8 mouse cellular contexts compared by ENCODE assay signal in the genomic region with DNA sequence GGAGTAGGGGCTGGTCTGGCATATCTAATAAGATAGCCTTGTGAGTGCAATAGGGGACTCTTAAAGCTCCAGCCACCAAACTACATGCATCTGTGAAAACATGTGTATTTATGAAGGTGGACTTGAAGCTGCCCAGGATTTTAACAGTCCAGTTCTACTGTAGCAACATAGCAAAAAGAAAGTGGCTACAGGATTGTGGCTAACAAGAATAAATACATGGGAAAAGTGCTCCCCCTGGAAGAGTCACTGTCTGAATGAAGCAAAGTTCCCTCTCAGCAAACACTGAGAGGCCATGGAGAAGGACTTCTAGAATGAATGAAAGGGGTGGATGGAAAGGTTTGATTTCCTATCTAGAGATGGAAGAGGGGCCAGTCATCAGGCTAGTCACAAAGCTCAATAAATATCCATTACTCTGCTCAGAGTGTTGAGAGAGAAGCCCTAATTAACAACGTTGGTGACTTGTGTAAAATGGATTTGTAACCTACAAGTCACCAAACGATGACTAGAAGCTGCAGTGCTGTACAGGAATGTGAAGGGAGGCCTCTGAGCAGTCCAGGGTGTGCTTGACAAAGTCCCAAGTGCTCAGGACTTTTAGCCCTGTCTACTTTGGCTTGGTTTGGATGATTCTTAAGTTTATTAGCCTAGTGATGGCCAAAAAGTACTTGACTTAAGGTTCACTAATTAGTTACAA. TPM values are rescaled to one million over a fixed set of nuclear protein-coding genes. Genes with fewer than 3 reads are reported as not detected.
DNase-seq lines count a peak whose midpoint lies in the region; ATAC-seq and TF ChIP-seq lines count a peak whose summit lies in the region.

No protein-coding gene starts in this region.

- 20% methylated on average over 2 of the region's 2 CpGs for WGBS in kidney, embryonic 16.5 days
- WGBS in embryonic facial prominence, embryonic 13.5 days = 46% methylated on average over 2 of the region's 2 CpGs
- 20% methylated on average over 2 of the region's 2 CpGs for WGBS in intestine, embryonic 14.5 days

- H3K79me2 ChIP-seq in myocyte (ENCODE audit: control insufficient read depth, insufficient read depth) = peaks cover 80% of the 10 kb centered on the region

- no peak overlapping the region for H3ac ChIP-seq in myocyte (ENCODE audit: control insufficient read depth, insufficient read length)

- no peak for DNase-seq in kidney, postnatal 14 days
- DNase-seq in intestine, embryonic 14.5 days (ENCODE audit: low spot score) = no peak
- no peak for DNase-seq in right cerebral cortex, postnatal 25 days
- DNase-seq in left cerebral cortex, postnatal 4 days = no peak

- H3K4me1 ChIP-seq in kidney, embryonic 16.5 days (ENCODE audit: insufficient read depth, low read length) = peaks cover 54% of the 10 kb centered on the region
- H3K4me1 ChIP-seq in embryonic facial prominence, embryonic 13.5 days = peaks cover 43% of the 10 kb centered on the region
- H3K4me1 ChIP-seq in intestine, embryonic 14.5 days (replicated peaks; ENCODE audit: control insufficient read depth, insufficient read depth, low read length) = peaks cover 33% of the 10 kb centered on the region

- H3K4me3 ChIP-seq in kidney, embryonic 16.5 days (ENCODE audit: low read length) = peak overlapping the region; percentile 99
- H3K4me3 ChIP-seq in embryonic facial prominence, embryonic 13.5 days = peak overlapping the region; percentile 99
- peak overlapping the region; percentile 100 for H3K4me3 ChIP-seq in intestine, embryonic 14.5 days (ENCODE audit: low read depth, low read length)
- peak overlapping the region; percentile 98 for H3K4me3 ChIP-seq in myocyte

- H3K9me3 ChIP-seq in kidney, embryonic 16.5 days (ENCODE audit: low read length) = no peaks in the 10 kb centered on the region
- H3K9me3 ChIP-seq in embryonic facial prominence, embryonic 13.5 days = no peaks in the 10 kb centered on the region
- H3K9me3 ChIP-seq in intestine, embryonic 14.5 days (ENCODE audit: control insufficient read depth, low read length) = no peaks in the 10 kb centered on the region

- peak overlapping the region; percentile 100 for H3K9ac ChIP-seq in kidney, embryonic 16.5 days (replicated peaks; ENCODE audit: low read length)
- peak overlapping the region; percentile 100 for H3K9ac ChIP-seq in embryonic facial prominence, embryonic 13.5 days
- H3K9ac ChIP-seq in intestine, embryonic 14.5 days (ENCODE audit: low read length) = peak overlapping the region; percentile 99

- peak overlapping the region; percentile 80 for H3K4me2 ChIP-seq in kidney, embryonic 16.5 days (replicated peaks; ENCODE audit: low read depth, low read length)
- peak overlapping the region; percentile 83 for H3K4me2 ChIP-seq in embryonic facial prominence, embryonic 13.5 days
- peak overlapping the region; percentile 90 for H3K4me2 ChIP-seq in intestine, embryonic 14.5 days (ENCODE audit: low read length)
- peak overlapping the region; percentile 99 for H3K4me2 ChIP-seq in myocyte (ENCODE audit: low read depth)

- no peaks in the 10 kb centered on the region for H3K27me3 ChIP-seq in kidney, embryonic 16.5 days (ENCODE audit: insufficient read depth, low read length)
- no peaks in the 10 kb centered on the region for H3K27me3 ChIP-seq in embryonic facial prominence, embryonic 13.5 days
- no peaks in the 10 kb centered on the region for H3K27me3 ChIP-seq in intestine, embryonic 14.5 days (replicated peaks; ENCODE audit: control insufficient read depth, insufficient read depth, low read length)
- H3K27me3 ChIP-seq in myocyte (ENCODE audit: control insufficient read depth, insufficient read depth, insufficient read length) = no peaks in the 10 kb centered on the region

- ATAC-seq in kidney, embryonic 16.5 days (ENCODE audit: low FRiP score, low TSS enrichment) = no peak
- no peak for ATAC-seq in embryonic facial prominence, embryonic 13.5 days (ENCODE audit: insufficient number of reproducible peaks, insufficient read depth, low FRiP score, low TSS enrichment, low read depth)
- ATAC-seq in intestine, embryonic 14.5 days (replicated peaks; ENCODE audit: low FRiP score, low TSS enrichment, low read depth) = no peak
- ATAC-seq in granulocyte monocyte progenitor cell, adult 5-6 weeks (replicated peaks; ENCODE audit: poor library complexity, severe bottlenecking) = no peak

- intact Hi-C loops in left cerebral cortex, postnatal 4 days (cut with DNase I) = no loop called here

- TF ChIP-seq POLR2A in myocyte (IDR thresholded peaks at IDR 0.05; ENCODE audit: insufficient read length, low read depth) = no peak

- peaks cover 37% of the 10 kb centered on the region for H3K36me3 ChIP-seq in kidney, embryonic 16.5 days (ENCODE audit: insufficient read depth, low read length)
- H3K36me3 ChIP-seq in embryonic facial prominence, embryonic 13.5 days = peaks cover 49% of the 10 kb centered on the region
- peaks cover 52% of the 10 kb centered on the region for H3K36me3 ChIP-seq in intestine, embryonic 14.5 days (ENCODE audit: control insufficient read depth, insufficient read depth, low read length)
- H3K36me3 ChIP-seq in myocyte (ENCODE audit: control insufficient read depth, insufficient read depth) = peaks cover 36% of the 10 kb centered on the region

- 0 out of 2 replicates have a peak overlapping the region, but pooled peaks have one; percentile 13 for H3K27ac ChIP-seq in kidney, embryonic 16.5 days (ENCODE audit: low read length)
- H3K27ac ChIP-seq in embryonic facial prominence, embryonic 13.5 days = no peak overlapping the region
- no peak overlapping the region; the same call in 1 of the 2 replicates for H3K27ac ChIP-seq in intestine, embryonic 14.5 days (ENCODE audit: low read depth)

TF ChIP-seq in myocyte, 11 proteins besides CTCF, POLR2A, EP300 and RAD21:
- no peak for TF ChIP-seq SRF (IDR thresholded peaks at IDR 0.05; ENCODE audit: control insufficient read depth, insufficient read length, low read depth)
- no peak for TF ChIP-seq MYOD1 (IDR thresholded peaks at IDR 0.05; ENCODE audit: control insufficient read depth in 1 of 3, insufficient read length in 2 of 3, low read depth in 2 of 3)
- no peak for TF ChIP-seq REST (IDR thresholded peaks at IDR 0.05; ENCODE audit: insufficient read depth, insufficient read length)
- no peak for TF ChIP-seq USF1 (IDR thresholded peaks at IDR 0.05; ENCODE audit: low read depth)
- no peak for TF ChIP-seq E2F4 (IDR thresholded peaks at IDR 0.05; ENCODE audit: insufficient read depth)

RNA-seq across cellular contexts. Expression of a gene that starts 2.3 kb away (rescaled TPM):
- 23.7 and 38.1 TPM in 2 replicates for polyA plus RNA-seq in kidney, embryonic 16.5 days (2015; fragmentation: Nextera tagmentation; extraction: Ambion mirVana)
- polyA plus RNA-seq in embryonic facial prominence, embryonic 13.5 days (2015; fragmentation: Nextera tagmentation; extraction: Ambion mirVana) = 45.4 and 47.7 TPM in 2 replicates
- polyA plus RNA-seq in intestine, embryonic 14.5 days (2014; fragmentation: Nextera tagmentation; extraction: Ambion mirVana) = 49.8 and 57.5 TPM in 2 replicates
- polyA plus RNA-seq in myocyte (2012; fragmentation: generic; extraction: Trizol) = 51.6 TPM
- 88.5 and 94.4 TPM in 2 replicates for total RNA-seq in granulocyte monocyte progenitor cell, adult 5-6 weeks (2014; fragmentation: Nextera tagmentation)
- 123 and 124 TPM in 2 replicates for total RNA-seq in granulocyte monocyte progenitor cell, adult 5-6 weeks (2017)
- 10 to 100 TPM; 76.4 to 80.1 TPM for total RNA-seq in left cerebral cortex, postnatal 4 days (2021)

RNA-seq across cellular contexts. Expression of a gene that starts 26.8 kb away (rescaled TPM):
- 3.8 and 3.9 TPM in 2 replicates for polyA plus RNA-seq in kidney, embryonic 16.5 days (2015; fragmentation: Nextera tagmentation; extraction: Ambion mirVana)
- polyA plus RNA-seq in embryonic facial prominence, embryonic 13.5 days (2015; fragmentation: Nextera tagmentation; extraction: Ambion mirVana) = 1.7 and 1.9 TPM in 2 replicates
- polyA plus RNA-seq in intestine, embryonic 14.5 days (2014; fragmentation: Nextera tagmentation; extraction: Ambion mirVana) = 1.2 and 2.6 TPM in 2 replicates
- 4.6 TPM for polyA plus RNA-seq in myocyte (2012; fragmentation: generic; extraction: Trizol)
- 0.23 and 1.4 TPM in 2 replicates for total RNA-seq in granulocyte monocyte progenitor cell, adult 5-6 weeks (2014; fragmentation: Nextera tagmentation)
- total RNA-seq in granulocyte monocyte progenitor cell, adult 5-6 weeks (2017) = 0.17 TPM in 1 of 2 replicates, not detected in the other
- total RNA-seq in left cerebral cortex, postnatal 4 days (2021) = 1 to 10 TPM; 1.4 to 1.9 TPM

RNA-seq across cellular contexts. Expression of a gene that starts 36.1 kb away (rescaled TPM):
- polyA plus RNA-seq in kidney, embryonic 16.5 days (2015; fragmentation: Nextera tagmentation; extraction: Ambion mirVana) = 76.4 and 78.6 TPM in 2 replicates
- 88.3 and 88.5 TPM in 2 replicates for polyA plus RNA-seq in embryonic facial prominence, embryonic 13.5 days (2015; fragmentation: Nextera tagmentation; extraction: Ambion mirVana)
- 71.8 and 75.6 TPM in 2 replicates for polyA plus RNA-seq in intestine, embryonic 14.5 days (2014; fragmentation: Nextera tagmentation; extraction: Ambion mirVana)
- 65.3 TPM for polyA plus RNA-seq in myocyte (2012; fragmentation: generic; extraction: Trizol)
- total RNA-seq in granulocyte monocyte progenitor cell, adult 5-6 weeks (2014; fragmentation: Nextera tagmentation) = 44.2 and 44.3 TPM in 2 replicates
- 47.7 and 63.0 TPM in 2 replicates for total RNA-seq in granulocyte monocyte progenitor cell, adult 5-6 weeks (2017)
- total RNA-seq in left cerebral cortex, postnatal 4 days (2021) = 100 to 1,000 TPM; 135 to 145 TPM
